Mouse (Mus musculus): ENCODE data around the gene Myh14.

Gene Myh14

GRCm38 (mm10) chr7:44598336-44598735, 72.3 kb downstream of the Myh14 start:
- no peak for DNase-seq (ENCODE audit: low read depth, low spot score)

- DNase-seq (ENCODE audit: low read depth, low spot score) = no peak
Measured at GRCm38 (mm10) chr7:44597666-44598065, 73.0 kb downstream of the Myh14 start.

DNA sequence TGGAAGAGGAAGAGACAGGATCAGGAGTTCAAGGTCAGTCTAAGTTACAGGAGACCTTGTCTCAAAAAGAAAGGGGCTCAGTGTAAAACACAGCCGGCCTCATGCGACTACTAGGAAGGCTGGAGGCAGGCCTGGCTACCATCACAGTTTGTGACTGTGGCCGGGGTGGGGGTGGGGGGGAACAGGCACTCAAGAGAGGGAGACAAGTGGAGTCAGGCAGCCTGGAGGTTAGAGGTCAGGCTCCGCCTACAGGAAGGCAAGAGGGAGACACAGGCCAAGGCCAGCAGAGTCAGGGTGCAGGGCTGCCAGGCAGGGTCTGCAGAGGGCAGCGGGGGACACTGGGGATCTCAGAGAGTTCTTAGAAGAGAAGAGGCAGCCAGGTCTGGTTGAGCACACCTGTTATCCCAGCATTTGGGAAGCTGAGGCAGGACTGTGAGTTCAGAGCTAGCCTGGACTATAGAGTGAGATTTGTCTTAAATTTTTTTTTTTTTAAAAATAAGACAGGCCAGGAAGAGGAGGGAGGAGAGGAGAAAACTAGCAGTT, 73.6 kb downstream of the Myh14 start:
- DNase-seq (ENCODE audit: low read depth, low spot score) = no peak

- DNase-seq (ENCODE audit: low read depth, low spot score) = no peak
Measured at GRCm38 (mm10) chr7:44596051-44596450, 74.6 kb downstream of the Myh14 start.

GRCm38 (mm10) chr7:44595131-44595561, 75.5 kb downstream of the Myh14 start:
- no peak for DNase-seq (ENCODE audit: low read depth, low spot score)

DNA sequence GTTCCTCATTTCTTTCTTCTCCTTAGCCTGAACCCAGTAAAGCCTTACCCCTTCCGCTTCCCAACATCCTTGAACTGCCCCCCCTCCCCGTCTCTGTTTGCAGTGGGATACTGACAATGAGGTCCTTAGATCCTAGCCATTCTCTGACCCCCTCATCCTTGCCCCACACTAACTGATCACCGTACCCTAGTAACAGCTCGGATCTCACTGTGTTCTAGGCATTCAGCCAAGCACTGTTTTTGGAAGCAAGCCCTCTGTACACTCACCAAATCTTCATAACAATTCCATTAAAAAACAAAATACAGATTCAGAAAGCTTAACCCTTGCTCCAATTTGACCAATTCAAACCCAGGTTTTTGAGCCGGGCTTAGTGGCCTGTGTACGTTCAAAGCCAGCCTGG, 76.4 kb downstream of the Myh14 start:
- no peak for DNase-seq (ENCODE audit: low read depth, low spot score)

DNA sequence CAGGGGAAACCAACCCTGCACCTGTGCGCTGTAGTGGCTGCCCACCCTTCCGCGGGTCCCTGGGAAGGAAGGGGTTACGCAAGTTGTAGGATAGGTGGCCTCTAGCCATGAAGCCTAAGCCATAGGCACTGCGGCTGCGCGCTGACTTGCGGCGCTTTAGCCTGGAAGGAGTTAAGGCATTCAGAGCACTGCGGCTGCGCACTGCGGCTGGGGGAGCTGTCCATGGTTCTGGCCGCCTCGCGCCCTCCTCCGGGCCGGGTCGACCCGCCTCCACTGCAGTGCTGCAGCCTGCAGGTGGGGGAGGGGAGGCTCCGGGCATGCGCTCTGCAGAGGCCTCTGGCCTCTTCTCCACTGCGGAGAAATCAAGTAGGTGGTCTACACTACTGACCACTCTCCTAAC, 76.9 kb downstream of the Myh14 start:
- DNase-seq (ENCODE audit: low read depth, low spot score) = peak; percentile 70

- no peak for DNase-seq (ENCODE audit: low read depth, low spot score)
Measured at GRCm38 (mm10) chr7:44593051-44593450, 77.6 kb downstream of the Myh14 start.

- no peak for DNase-seq (ENCODE audit: low read depth, low spot score)
Measured at GRCm38 (mm10) chr7:44591348-44592116, 79.1 kb downstream of the Myh14 start.

GRCm38 (mm10) chr7:44590402-44591347, 80.0 kb downstream of the Myh14 start, which contains the start of gene Kcnc3:
Gene Kcnc3, plus strand, starts transcription at chr7:44590664.
- DNase-seq (ENCODE audit: low read depth, low spot score) = peak; percentile 96

GRCm38 (mm10) chr7:44589946-44590345, 80.7 kb downstream of the Myh14 start:
- no peak for DNase-seq (ENCODE audit: low read depth, low spot score)

GRCm38 (mm10) chr7:44589149-44589548, 81.5 kb downstream of the Myh14 start:
- DNase-seq (ENCODE audit: low read depth, low spot score) = peak; percentile 86

DNA sequence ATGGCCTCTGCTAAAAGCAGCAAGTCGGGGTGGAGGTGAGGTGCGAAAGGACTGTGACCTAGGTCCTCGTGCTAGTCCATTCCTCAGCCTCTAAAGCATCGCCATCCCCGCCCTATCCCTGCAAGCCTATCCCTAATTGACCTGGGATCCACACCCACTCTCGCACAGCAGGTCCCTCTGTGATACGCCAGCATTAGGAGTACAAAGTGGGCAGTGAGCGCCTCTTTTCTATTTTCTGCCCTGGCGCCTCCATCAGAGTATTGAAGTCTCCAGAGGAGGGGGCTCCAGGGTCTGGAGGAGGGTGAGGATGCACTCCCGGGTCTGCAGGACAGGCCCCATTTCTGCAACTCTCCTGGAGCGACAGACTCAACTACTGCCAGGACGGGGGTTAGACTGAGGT, 82.3 kb downstream of the Myh14 start:
- no peak for DNase-seq (ENCODE audit: low read depth, low spot score)

- DNase-seq (ENCODE audit: low read depth, low spot score) = no peak
Measured at GRCm38 (mm10) chr7:44587676-44588075, 83.0 kb downstream of the Myh14 start.

GRCm38 (mm10) chr7:44586930-44587329, 83.7 kb downstream of the Myh14 start:
- no peak for DNase-seq (ENCODE audit: low read depth, low spot score)

DNA sequence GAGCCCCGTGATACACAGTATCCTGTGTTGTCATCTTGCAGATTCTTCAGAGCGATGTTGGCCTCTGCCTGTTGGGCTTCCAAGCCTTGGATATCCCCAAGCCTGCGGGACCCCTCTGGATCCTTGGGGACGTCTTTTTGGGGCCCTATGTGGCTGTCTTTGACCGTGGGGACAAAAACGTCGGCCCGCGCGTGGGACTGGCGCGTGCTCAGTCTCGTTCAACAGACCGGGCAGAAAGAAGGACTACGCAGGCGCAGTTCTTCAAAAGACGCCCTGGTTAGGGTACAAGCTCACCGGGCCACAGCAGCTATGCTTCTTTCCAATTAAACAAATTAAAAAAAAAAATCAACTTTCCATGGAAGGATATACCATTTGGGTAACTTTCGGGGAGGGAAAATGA, 84.1 kb downstream of the Myh14 start:
- no peak for DNase-seq (ENCODE audit: low read depth, low spot score)

DNA sequence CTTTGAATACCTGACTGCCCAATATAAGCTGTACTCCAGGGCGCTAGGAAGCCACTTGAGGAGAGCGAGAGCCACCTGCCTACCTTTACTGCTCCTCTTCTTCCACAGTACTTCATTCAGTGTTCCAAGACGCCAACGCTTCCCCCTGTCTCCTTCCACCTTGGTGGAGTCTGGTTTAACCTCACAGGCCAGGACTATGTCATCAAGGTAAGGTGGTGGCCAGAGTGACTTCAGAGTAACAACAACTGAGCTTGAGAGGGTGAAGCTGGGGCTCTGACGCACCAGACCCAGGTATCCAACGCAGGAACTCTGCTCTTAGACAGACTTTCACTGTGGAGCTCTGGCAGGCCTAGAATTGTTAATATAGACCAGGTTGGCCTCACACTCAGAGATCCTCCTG, 85.0 kb downstream of the Myh14 start:
- DNase-seq (ENCODE audit: low read depth, low spot score) = no peak

- no peak for DNase-seq (ENCODE audit: low read depth, low spot score)
Measured at GRCm38 (mm10) chr7:44584921-44585320, 85.7 kb downstream of the Myh14 start.

GRCm38 (mm10) chr7:44584265-44584804, 86.3 kb downstream of the Myh14 start:
- no peak for DNase-seq (ENCODE audit: low read depth, low spot score)

- no peak for DNase-seq (ENCODE audit: low read depth, low spot score)
Measured at GRCm38 (mm10) chr7:44583146-44583545, 87.5 kb downstream of the Myh14 start.

- no peak for DNase-seq (ENCODE audit: low read depth, low spot score)
Measured at GRCm38 (mm10) chr7:44582709-44583108, 87.9 kb downstream of the Myh14 start.

GRCm38 (mm10) chr7:44581637-44582036, 89.0 kb downstream of the Myh14 start:
- no peak for DNase-seq (ENCODE audit: low read depth, low spot score)
